Mouse (Mus musculus) testis, postnatal 10 days (tissue): ENCODE data around the gene Cdkn2d.
A peak's percentile ranks its signal among the peaks of the same experiment; 100 is the strongest.
"Not testable (repeated sequence)": the region's sequence is repeated elsewhere in the genome, so short reads cannot be mapped to it uniquely, and the experiment has no call there.

ENCODE experiments used
- DNase-seq: peaks from one replicate; pipeline ENCODE4 v3.0.0; 2021; ENCODE audit warnings: low spot score

The Cdkn2d gene

GRCm38 (mm10) chr9:21291022-21291787, at the start of gene Cdkn2d:
Cdkn2d (minus strand) TSS chr9:21291407.
- DNase-seq, result peak; percentile 100

- no peak for DNase-seq
Observed at GRCm38 (mm10) chr9:21340411-21340810, 49.2 kb upstream of the Cdkn2d start.

DNA sequence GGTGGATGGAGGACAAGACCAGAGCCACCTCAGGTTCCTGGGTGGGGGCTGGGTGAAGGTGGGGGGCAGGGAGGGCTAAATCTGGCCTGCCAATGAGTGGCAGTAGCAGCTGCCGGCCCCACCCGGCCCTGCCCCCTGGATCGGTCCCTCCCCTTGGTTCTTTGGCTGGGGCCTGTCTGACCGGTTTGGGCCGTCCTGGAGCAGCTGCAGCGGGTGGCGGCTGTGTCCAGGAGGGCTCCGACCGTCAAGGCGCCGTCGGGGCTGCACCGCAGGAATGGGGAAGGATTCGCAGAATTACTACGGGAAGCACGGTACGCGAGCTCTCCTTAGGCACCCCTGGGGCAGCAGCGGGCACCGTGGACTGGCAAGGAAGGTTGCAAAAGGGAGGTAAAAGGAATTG, 46.4 kb upstream of the Cdkn2d start:
- peak; percentile 63 for DNase-seq

DNA sequence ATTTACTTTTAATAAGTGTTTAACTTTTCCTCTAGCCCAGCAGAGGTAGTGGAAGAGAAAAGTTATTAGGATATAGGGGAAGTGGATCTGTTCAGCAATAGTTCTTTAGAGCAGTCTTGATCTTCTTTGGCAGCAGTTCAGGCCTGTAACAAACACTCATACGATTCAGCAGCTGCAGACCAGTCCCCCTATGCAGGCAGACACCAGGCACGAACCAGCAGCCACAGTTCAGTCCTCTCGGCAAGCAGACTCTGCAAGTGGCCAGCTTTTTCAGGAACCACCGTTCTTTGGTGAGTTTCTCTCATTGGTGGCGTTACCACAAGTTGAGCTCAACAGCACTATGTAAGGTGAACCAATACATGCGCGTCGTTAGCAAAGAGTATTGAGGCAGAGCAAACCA, 45.3 kb upstream of the Cdkn2d start:
- DNase-seq, result no peak

- DNase-seq, result peak; percentile 63
Observed at GRCm38 (mm10) chr9:21335391-21335790, 44.2 kb upstream of the Cdkn2d start.

DNA sequence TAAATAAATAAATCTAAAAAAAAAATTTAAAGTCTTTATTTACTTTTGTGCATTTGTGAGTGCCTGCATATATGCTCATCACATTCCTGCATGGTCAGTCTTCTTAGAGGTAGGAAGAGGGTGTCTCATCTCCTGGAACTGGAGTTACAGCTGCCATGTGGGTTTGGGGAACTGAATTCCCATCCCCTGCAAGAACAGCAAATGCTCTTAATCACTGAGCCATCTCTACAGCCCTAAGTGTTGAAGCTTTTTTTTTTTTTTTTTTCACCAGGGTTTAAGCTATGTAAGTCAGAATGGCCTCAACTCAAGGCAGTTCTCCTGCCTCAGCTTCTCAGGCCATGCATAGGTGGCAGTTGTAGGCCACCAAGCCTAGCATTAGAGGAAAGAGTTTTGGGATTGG, 43.5 kb upstream of the Cdkn2d start:
- DNase-seq, result no peak

DNA sequence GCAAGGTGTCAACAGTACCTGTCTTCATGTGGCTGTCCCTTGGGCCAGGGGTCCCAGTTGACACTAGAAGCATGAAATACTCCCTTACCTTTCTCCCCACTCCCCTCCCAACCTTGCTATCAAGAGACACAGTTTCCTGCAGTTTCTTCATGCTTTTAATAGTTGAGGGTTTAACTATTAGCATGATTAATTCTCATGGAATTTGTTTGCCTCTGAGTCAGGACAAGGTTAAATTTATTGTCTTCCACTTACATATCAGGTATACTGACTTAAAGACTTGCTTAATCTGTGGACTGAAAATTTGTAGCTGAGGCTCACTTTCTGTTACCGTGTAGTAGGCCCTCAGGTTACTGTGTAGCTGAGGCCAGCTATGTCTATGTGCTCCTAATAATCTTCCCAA, 42.3 kb upstream of the Cdkn2d start:
- no peak for DNase-seq

GRCm38 (mm10) chr9:21332161-21333061, 41.2 kb upstream of the Cdkn2d start:
- peak; percentile 36 for DNase-seq

GRCm38 (mm10) chr9:21331365-21332140, 40.3 kb upstream of the Cdkn2d start:
- DNase-seq, result no peak

GRCm38 (mm10) chr9:21329699-21330289, 38.6 kb upstream of the Cdkn2d start:
- peak; percentile 65 for DNase-seq

DNA sequence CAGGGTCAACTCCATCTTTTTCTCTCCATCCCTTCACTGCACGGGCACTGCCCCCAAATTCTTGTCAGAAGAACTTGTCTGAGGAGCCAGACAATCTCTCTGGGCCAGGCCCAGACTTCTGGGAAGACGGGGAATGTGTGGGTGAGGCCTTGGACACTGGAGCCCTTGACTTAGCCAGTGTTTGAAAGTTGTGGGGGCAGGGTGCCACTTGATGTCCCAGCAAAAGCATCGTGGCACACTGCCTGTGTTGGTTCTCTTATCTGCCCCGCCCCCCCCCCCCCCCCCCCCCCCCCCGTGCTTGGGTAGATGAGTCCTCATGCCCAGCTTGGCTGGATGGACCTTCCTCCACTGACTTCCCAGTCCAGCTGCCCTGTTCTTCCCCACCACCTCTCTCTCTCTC, 37.8 kb upstream of the Cdkn2d start:
- DNase-seq, result peak; percentile 78

- DNase-seq, result no peak
Observed at GRCm38 (mm10) chr9:21328041-21328440, 36.8 kb upstream of the Cdkn2d start.

DNA sequence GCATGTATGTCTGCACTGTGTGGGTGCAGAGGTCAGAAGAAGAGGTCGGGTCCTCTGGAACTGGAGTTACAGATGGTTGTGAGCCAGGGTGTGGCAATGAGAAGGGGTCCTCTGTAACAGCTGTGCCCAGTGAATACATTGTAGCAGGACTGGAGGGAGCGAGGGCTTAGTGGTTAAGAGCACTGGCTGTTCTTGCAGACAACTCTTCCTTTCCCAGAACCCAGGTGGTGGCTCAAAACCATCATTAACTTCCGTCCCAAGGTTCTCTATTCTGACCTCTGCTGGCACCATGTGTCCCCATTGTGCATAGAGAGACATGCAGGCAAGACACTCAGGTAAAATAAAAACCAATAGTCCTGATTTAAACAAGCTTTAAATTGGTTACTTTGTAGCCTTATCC, 36.4 kb upstream of the Cdkn2d start:
- DNase-seq, result no peak

- DNase-seq, result no peak
Observed at GRCm38 (mm10) chr9:21324269-21324668, 33.1 kb upstream of the Cdkn2d start.

- DNase-seq, result not testable (repeated sequence)
Observed at GRCm38 (mm10) chr9:21322917-21323297, 31.7 kb upstream of the Cdkn2d start.

- DNase-seq, result no peak
Observed at GRCm38 (mm10) chr9:21322211-21322916, 31.2 kb upstream of the Cdkn2d start.

- DNase-seq, result peak; percentile 64
Observed at GRCm38 (mm10) chr9:21321513-21321835, 30.3 kb upstream of the Cdkn2d start.

DNA sequence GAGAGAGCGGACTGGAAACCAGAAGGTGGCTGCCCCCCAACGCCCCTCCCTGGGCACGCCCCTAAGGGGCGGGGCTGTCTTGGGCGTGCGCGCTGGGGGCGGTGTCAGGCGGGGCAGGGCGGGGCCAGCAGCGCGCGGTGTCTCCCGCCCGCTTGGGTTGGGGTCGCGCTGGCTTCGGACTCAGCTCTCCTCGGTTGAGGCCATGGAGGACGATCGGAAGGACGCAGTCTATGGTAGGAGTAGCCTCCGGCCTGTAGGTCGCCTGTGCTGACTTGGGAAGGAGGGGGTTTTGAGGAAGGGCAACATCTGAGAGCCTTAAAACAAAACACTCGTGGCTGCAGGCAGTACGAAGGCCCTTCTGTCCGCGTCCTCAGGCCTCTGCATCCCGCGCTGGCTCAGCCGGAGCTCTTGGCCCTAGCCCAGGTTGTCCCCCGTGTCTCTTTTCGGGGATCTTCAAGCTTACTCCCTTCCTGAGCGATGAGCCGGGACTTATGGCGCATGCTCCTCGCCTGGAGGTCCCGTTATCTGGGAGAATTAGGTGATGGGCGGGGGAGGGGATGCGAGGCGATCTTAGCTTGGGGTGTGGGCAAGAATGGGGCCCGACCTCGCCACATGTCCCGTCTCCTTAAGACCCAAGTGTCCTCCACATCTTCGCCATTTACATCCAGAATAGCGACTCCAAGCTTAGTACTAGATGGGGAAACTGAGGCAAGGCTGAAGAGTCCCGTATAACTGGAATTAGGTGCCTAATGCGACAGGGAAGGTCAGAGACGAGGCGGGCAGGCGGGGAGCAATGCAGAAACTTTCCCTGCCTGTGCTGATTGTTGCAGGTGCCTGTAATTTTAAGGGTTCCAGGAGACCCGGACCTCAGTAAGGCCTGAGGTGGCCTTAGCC, 29.7 kb upstream of the Cdkn2d start, which contains the start of gene Slc44a2:
TSS of gene Slc44a2 (plus strand) at position 80 of the 894 bp plus-strand sequence.
- DNase-seq, result peak; percentile 95

DNA sequence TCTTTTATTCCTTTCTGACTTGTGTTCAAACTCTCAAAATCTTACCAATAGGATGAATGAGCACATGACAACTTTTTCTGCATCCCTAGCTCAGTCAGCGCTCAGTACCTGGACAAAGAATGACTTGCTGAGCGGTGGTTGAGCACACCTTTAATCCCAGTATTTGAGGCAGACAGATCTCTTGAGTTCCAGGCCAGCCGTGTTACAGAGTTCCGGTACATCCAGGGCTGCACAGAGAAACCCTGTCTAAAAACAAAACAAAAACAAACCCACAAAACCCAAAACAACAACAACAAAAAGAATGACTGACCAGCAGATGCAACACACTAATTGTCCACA, 29.0 kb upstream of the Cdkn2d start:
- no peak for DNase-seq

GRCm38 (mm10) chr9:21319503-21319902, 28.3 kb upstream of the Cdkn2d start:
- no peak for DNase-seq
